Mouse (Mus musculus): ENCODE measurements around the gene Casc3. TPM values are rescaled to one million over a fixed set of nuclear protein-coding genes. Genes with fewer than 3 reads are reported as not detected.

Gene Casc3
- total and polyA plus RNA-seq, 3 experiments: 14.4 to 71.7 (median 16.7) TPM

GRCm38 (mm10) chr11:98788550-98789218, 16.0 kb upstream of the Casc3 start:
- in situ Hi-C loops (cut with MboI; ENCODE audit: low pct_ligation_motif_present, low pct_unique_long_range_greater_than_20kb, low sequenced_read_pairs) (loop anchor here (5.0 to 10.0 kb wide), 2 partner anchors 64 to 91 kb away; partner anchors contain the start of gene Med24), dilution Hi-C loops (cut with MboI; ENCODE audit: extremely low pct_ligation_motif_present, extremely low pct_unique_long_range_greater_than_20kb, low sequenced_read_pairs) (no loop called here)
- DNase-seq (ENCODE audit: extremely low read depth): peak; percentile 99

GRCm38 (mm10) chr11:98789219-98789807, 15.4 kb upstream of the Casc3 start:
- dilution Hi-C loops (cut with MboI; ENCODE audit: extremely low pct_ligation_motif_present, extremely low pct_unique_long_range_greater_than_20kb, low sequenced_read_pairs): no loop called here
- no peak for DNase-seq (ENCODE audit: extremely low read depth)
- peaks cover 9% of the 10 kb centered on the region for H3K27me3 ChIP-seq (replicated peaks)
- H3K79me2 ChIP-seq (replicated peaks; ENCODE audit: control insufficient read depth, extremely low read depth, insufficient read depth, poor library complexity, severe bottlenecking): 0 out of 2 replicates have a peak, but pooled peaks cover 3% of the 10 kb centered on the region
- H3K4me3 ChIP-seq (replicated peaks in 1 of 3; ENCODE audit: low read depth in 2 of 3, low read length in 2 of 3, poor library complexity in 1 of 3): peak overlapping the region; percentile 66 to 78 (median 72)
- H3K9ac ChIP-seq (ENCODE audit: insufficient read depth, low read depth): peak overlapping the region; percentile 81
- H3K27ac ChIP-seq (ENCODE audit: insufficient read depth, low read depth): peak overlapping the region; percentile 21; the same call in 1 of the 2 replicates
- H3K9me3 ChIP-seq (replicated peaks; ENCODE audit: low read length): no peaks in the 10 kb centered on the region
- H3K36me3 ChIP-seq (replicated peaks in 1 of 2; ENCODE audit: control insufficient read depth in 1 of 2, insufficient read depth in 1 of 2, low read length in 1 of 2): peaks cover 0 to 2% of the 10 kb centered on the region in 2 experiments
- H3K4me2 ChIP-seq (ENCODE audit: insufficient read depth, low read depth, poor library complexity, severe bottlenecking): peak overlapping the region; percentile 94
- in situ Hi-C loops (cut with MboI; ENCODE audit: low pct_ligation_motif_present, low pct_unique_long_range_greater_than_20kb, low sequenced_read_pairs): loop anchor here (5.0 to 10.0 kb wide), 2 partner anchors 65 to 92 kb away; partner anchors contain the start of gene Med24
- peaks cover 2 to 66% of the 10 kb centered on the region in 2 experiments for H3K4me1 ChIP-seq (ENCODE audit: control insufficient read depth in 1 of 2, insufficient read depth in 2 of 2)
- TF ChIP-seq ZMIZ1 (IDR thresholded peaks at IDR 0.05; ENCODE audit: low read depth, low read length) (no peak), KAT2A (IDR thresholded peaks at IDR 0.05; ENCODE audit: insufficient replicate concordance, low read length) (no peak), MAZ (IDR thresholded peaks at IDR 0.05; ENCODE audit: low read depth, low read length) (peak; percentile 19; the same call in 1 of the 2 replicates), NRF1 (IDR thresholded peaks at IDR 0.05; ENCODE audit: low read depth, low read length) (0 out of 2 replicates have a peak, but pooled peaks have one; percentile 3), MAX (IDR thresholded peaks at IDR 0.05; ENCODE audit: low read length) (no peak; the same call in 1 of the 2 replicates), E2F4 (IDR thresholded peaks at IDR 0.05; ENCODE audit: insufficient replicate concordance, low read depth, low read length) (no peak), ZNF384 (IDR thresholded peaks at IDR 0.05; ENCODE audit: low read depth, low read length) (peak; percentile 67; the same call in 1 of the 2 replicates), SMC3 (IDR thresholded peaks at IDR 0.05; ENCODE audit: low read depth, low read length) (no peak), SIN3A (IDR thresholded peaks at IDR 0.05; ENCODE audit: low read length) (peak; percentile 74), NELFE (IDR thresholded peaks at IDR 0.05; ENCODE audit: low read depth, low read length) (no peak), UBTF (IDR thresholded peaks at IDR 0.05; ENCODE audit: low read depth, low read length) (no peak), MAFK (IDR thresholded peaks at IDR 0.05; ENCODE audit: insufficient replicate concordance, low read length) (no peak), EP300 (IDR thresholded peaks at IDR 0.05; ENCODE audit: low read length) (no peak; the same call in none of the 2 replicates)

More at GRCm38 (mm10) chr11:98788550-98789218, 16.0 kb upstream of the Casc3 start:
- Histone ChIP-seq H3K27me3 (replicated peaks) (peaks cover 15% of the 10 kb centered on the region), H3K4me2 (ENCODE audit: insufficient read depth, low read depth, poor library complexity, severe bottlenecking) (peak overlapping the region; percentile 94), H3K36me3 (replicated peaks in 1 of 2; ENCODE audit: control insufficient read depth in 1 of 2, insufficient read depth in 1 of 2, low read length in 1 of 2) (peaks cover 0 to 2% of the 10 kb centered on the region in 2 experiments), H3K27ac (ENCODE audit: insufficient read depth, low read depth) (peak overlapping the region; percentile 58), H3K4me1 (ENCODE audit: control insufficient read depth in 1 of 2, insufficient read depth in 2 of 2) (peaks cover 2 to 60% of the 10 kb centered on the region in 2 experiments), H3K79me2 (replicated peaks; ENCODE audit: control insufficient read depth, extremely low read depth, insufficient read depth, poor library complexity, severe bottlenecking) (0 out of 2 replicates have a peak, but pooled peaks cover 3% of the 10 kb centered on the region), H3K4me3 (replicated peaks in 1 of 3; ENCODE audit: low read depth in 2 of 3, low read length in 2 of 3, poor library complexity in 1 of 3) (peak overlapping the region; percentile 66 to 78 (median 72)), H3K9ac (ENCODE audit: insufficient read depth, low read depth) (peak overlapping the region; percentile 81), H3K9me3 (replicated peaks; ENCODE audit: low read length) (no peaks in the 10 kb centered on the region)
- no peak for TF ChIP-seq MAFK (IDR thresholded peaks at IDR 0.05; ENCODE audit: insufficient replicate concordance, low read length)
- TF ChIP-seq GABPA (IDR thresholded peaks at IDR 0.05; ENCODE audit: insufficient replicate concordance, low read depth, low read length): no peak; the same call in 1 of the 2 replicates
- TF ChIP-seq EP300 (IDR thresholded peaks at IDR 0.05; ENCODE audit: low read length): no peak; the same call in 1 of the 2 replicates
- no peak; the same call in 1 of the 2 replicates for TF ChIP-seq RCOR1 (conservative IDR thresholded peaks at IDR 0.05; ENCODE audit: low read depth, low read length)
- peak; percentile 92 for TF ChIP-seq SMC3 (IDR thresholded peaks at IDR 0.05; ENCODE audit: low read depth, low read length)
- TF ChIP-seq USF2 (conservative IDR thresholded peaks at IDR 0.05; ENCODE audit: low read depth, low read length): peak; percentile 83
- no peak; the same call in 1 of the 2 replicates for TF ChIP-seq JUN (IDR thresholded peaks at IDR 0.05; ENCODE audit: insufficient read depth, low read depth, low read length)
- TF ChIP-seq MEF2A (IDR thresholded peaks at IDR 0.05; ENCODE audit: borderline replicate concordance, low read depth, low read length): peak; percentile 90
- 0 out of 2 replicates have a peak, but pooled peaks have one; percentile 59 for TF ChIP-seq TBP (conservative IDR thresholded peaks at IDR 0.05; ENCODE audit: low read depth, low read length)
- TF ChIP-seq E2F4 (IDR thresholded peaks at IDR 0.05; ENCODE audit: insufficient replicate concordance, low read depth, low read length): peak; percentile 78; the same call in 1 of the 2 replicates
- peak; percentile 71 for TF ChIP-seq ETS1 (conservative IDR thresholded peaks at IDR 0.05; ENCODE audit: low read depth, low read length)
- TF ChIP-seq ZNF384 (IDR thresholded peaks at IDR 0.05; ENCODE audit: low read depth, low read length): peak; percentile 54; the same call in 1 of the 2 replicates
- TF ChIP-seq ZMIZ1 (IDR thresholded peaks at IDR 0.05; ENCODE audit: low read depth, low read length): peak; percentile 84
- TF ChIP-seq MAZ (IDR thresholded peaks at IDR 0.05; ENCODE audit: low read depth, low read length): peak; percentile 93
- TF ChIP-seq TCF12 (IDR thresholded peaks at IDR 0.05; ENCODE audit: low read depth, low read length): peak; percentile 88
- TF ChIP-seq RAD21 (IDR thresholded peaks at IDR 0.05; ENCODE audit: low read depth, low read length): peak; percentile 91
- peak; percentile 84 for TF ChIP-seq NELFE (IDR thresholded peaks at IDR 0.05; ENCODE audit: low read depth, low read length)
- TF ChIP-seq BHLHE40 (IDR thresholded peaks at IDR 0.05; ENCODE audit: low read depth, low read length): peak; percentile 75
- TF ChIP-seq POLR2AphosphoS2 (IDR thresholded peaks at IDR 0.05; ENCODE audit: low read depth, low read length): peak; percentile 73; the same call in 1 of the 2 replicates
- TF ChIP-seq SIN3A (IDR thresholded peaks at IDR 0.05; ENCODE audit: low read length): peak; percentile 100
- peak; percentile 72 for TF ChIP-seq JUND (conservative IDR thresholded peaks at IDR 0.05; ENCODE audit: low read depth, low read length)
- TF ChIP-seq POLR2A (IDR thresholded peaks at IDR 0.05; ENCODE audit: low read depth, low read length): peak; percentile 82
- TF ChIP-seq KAT2A (IDR thresholded peaks at IDR 0.05; ENCODE audit: insufficient replicate concordance, low read length): peak; percentile 82; the same call in 1 of the 2 replicates
- TF ChIP-seq CHD2 (IDR thresholded peaks at IDR 0.05; ENCODE audit: low read length): peak; percentile 77
- peak; percentile 82 for TF ChIP-seq ELF1 (IDR thresholded peaks at IDR 0.05; ENCODE audit: low read depth, low read length)
- TF ChIP-seq UBTF (IDR thresholded peaks at IDR 0.05; ENCODE audit: low read depth, low read length): peak; percentile 66
- TF ChIP-seq PAX5 (IDR thresholded peaks at IDR 0.05; ENCODE audit: low read length): no peak
- peak; percentile 86 for TF ChIP-seq IRF4 (IDR thresholded peaks at IDR 0.05; ENCODE audit: low read depth, low read length)
- peak; percentile 90 for TF ChIP-seq USF1 (IDR thresholded peaks at IDR 0.05; ENCODE audit: low read depth, low read length)
- no peak for TF ChIP-seq CHD1 (IDR thresholded peaks at IDR 0.05; ENCODE audit: low read depth, low read length)
- peak; percentile 88 for TF ChIP-seq HCFC1 (IDR thresholded peaks at IDR 0.05; ENCODE audit: low read depth, low read length)
- TF ChIP-seq NRF1 (IDR thresholded peaks at IDR 0.05; ENCODE audit: low read depth, low read length): peak; percentile 37; the same call in 1 of the 2 replicates
- TF ChIP-seq MYC (IDR thresholded peaks at IDR 0.05; ENCODE audit: low read depth, low read length): peak; percentile 100
- peak; percentile 100 for TF ChIP-seq MAX (IDR thresholded peaks at IDR 0.05; ENCODE audit: low read length)
- no peak for TF ChIP-seq ZKSCAN1 (IDR thresholded peaks at IDR 0.05; ENCODE audit: borderline replicate concordance, low read depth, low read length)
- TF ChIP-seq ZC3H11A (IDR thresholded peaks at IDR 0.05; ENCODE audit: low read depth, low read length): peak; percentile 74
- TF ChIP-seq CTCF (conservative IDR thresholded peaks at IDR 0.05 in 1 of 2, IDR thresholded peaks at IDR 0.05 in 1 of 2; ENCODE audit: low read depth in 2 of 2, low read length in 2 of 2): peak; percentile 45 to 99; a peak in 3 of 4 replicates
- peak; percentile 100 for TF ChIP-seq MXI1 (IDR thresholded peaks at IDR 0.05; ENCODE audit: low read depth, low read length)

Measured in CH12.LX (cell line).